In genomic region chr12:67799776-67800175, GRCm38 (mm10) we compare ENCODE assay signal across 19 mouse cellular contexts.
"Had no signal": no experiment of that assay in that cellular context is flagged by ENCODE, and none has a peak within 500 bp of the region (broad histone marks: within the 10 kb centered on the region; RNA-seq: fewer than 3 reads in every experiment).

No protein-coding gene starts in this region.

- H3K36me3 ChIP-seq: limb, embryonic 12.5 days; limb, embryonic 15.5 days; lung, embryonic 15.5 days; midbrain, embryonic 12.5 days; midbrain, embryonic 15.5 days; neural tube, embryonic 13.5 days had no signal

- H3K9me3 ChIP-seq: limb, embryonic 12.5 days; limb, embryonic 15.5 days; lung, embryonic 15.5 days; midbrain, embryonic 12.5 days; midbrain, embryonic 15.5 days; neural tube, embryonic 13.5 days had no signal

- H3K4me3 ChIP-seq: limb, embryonic 12.5 days; limb, embryonic 15.5 days; lung, embryonic 15.5 days; midbrain, embryonic 12.5 days; midbrain, embryonic 15.5 days; myocyte; neural tube, embryonic 13.5 days had no signal

- DNase-seq: kidney, adult 9 months; kidney, postnatal 14 days; kidney, postnatal 4 days; left cerebral cortex, postnatal 4 days; liver, postnatal 0 days; lung, postnatal 10 days; lung, postnatal 36 days; thymus, adult 2 months; thymus, postnatal 14 days; thymus, postnatal 4 days had no signal

- H3K4me2 ChIP-seq: limb, embryonic 12.5 days; limb, embryonic 15.5 days; liver, embryonic 11.5 days; lung, embryonic 15.5 days; midbrain, embryonic 12.5 days; midbrain, embryonic 15.5 days; neural tube, embryonic 13.5 days had no signal

- H3K4me1 ChIP-seq: limb, embryonic 12.5 days; limb, embryonic 15.5 days; lung, embryonic 15.5 days; midbrain, embryonic 12.5 days; midbrain, embryonic 15.5 days; neural tube, embryonic 13.5 days had no signal

- H3K9ac ChIP-seq: limb, embryonic 12.5 days; limb, embryonic 15.5 days; liver, embryonic 14.5 days; liver, postnatal 0 days; lung, embryonic 15.5 days; midbrain, embryonic 12.5 days; midbrain, embryonic 15.5 days; neural tube, embryonic 13.5 days had no signal

- H3K27me3 ChIP-seq: limb, embryonic 12.5 days; limb, embryonic 15.5 days; lung, embryonic 15.5 days; midbrain, embryonic 12.5 days; midbrain, embryonic 15.5 days; neural tube, embryonic 13.5 days had no signal

- H3K27ac ChIP-seq: limb, embryonic 12.5 days; limb, embryonic 15.5 days; liver, embryonic 14.5 days; lung, embryonic 15.5 days; midbrain, embryonic 12.5 days; midbrain, embryonic 15.5 days; neural tube, embryonic 13.5 days had no signal

- ATAC-seq: liver, postnatal 0 days; midbrain, embryonic 15.5 days had no signal
